Mouse (Mus musculus): Measurements from ENCODE around the gene Dusp8.

GRCm38 (mm10) chr7:142092991-142093390 lies 2.7 kb downstream of the Dusp8 start:
- TF ChIP-seq CTCF (conservative IDR thresholded peaks at IDR 0.05 in 1 of 2, IDR thresholded peaks at IDR 0.05 in 1 of 2; ENCODE audit: low read depth in 2 of 2, low read length in 2 of 2) (no peak), POLR2A (IDR thresholded peaks at IDR 0.05; ENCODE audit: low read depth, low read length) (no peak), MAX (IDR thresholded peaks at IDR 0.05; ENCODE audit: low read length) (no peak), USF1 (IDR thresholded peaks at IDR 0.05; ENCODE audit: low read depth, low read length) (no peak), ZC3H11A (IDR thresholded peaks at IDR 0.05; ENCODE audit: low read depth, low read length) (no peak)

Measured in CH12.LX (cell line).